Mouse (Mus musculus): ENCODE results near the gene C1ra. TPM values are rescaled to one million over a fixed set of nuclear protein-coding genes. Genes with fewer than 3 reads are reported as not detected.
"Not testable (repeated sequence)": the region's sequence is repeated elsewhere in the genome, so short reads cannot be mapped to it uniquely, and the experiment has no call there.

Gene C1ra
- polyA plus RNA-seq, 1 experiment from 2014 or later = 24.7 TPM

DNA sequence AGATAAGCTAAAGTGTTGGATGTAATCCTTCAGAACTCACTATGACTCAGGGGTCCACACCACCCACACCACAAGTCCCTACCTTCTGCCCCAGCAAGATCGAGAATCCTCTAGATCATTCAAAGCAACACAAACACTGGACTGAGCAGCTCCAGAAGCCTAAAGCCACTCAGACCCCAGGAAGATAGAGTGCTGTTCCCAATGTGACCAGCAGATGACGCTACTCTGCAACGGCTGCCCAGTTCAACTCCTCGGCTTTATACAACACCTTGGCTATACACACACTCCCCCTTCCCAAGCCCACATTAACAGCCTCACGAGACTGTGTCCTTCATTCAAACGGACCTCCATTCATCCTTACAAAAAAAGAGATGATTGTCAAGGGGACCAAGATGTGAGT, 39.4 kb upstream of the C1ra start:
- 32% methylated on average over 6 of the region's 6 CpGs for WGBS
- Histone ChIP-seq H3K36me3 (ENCODE audit: insufficient read depth, low read length) (no peaks in the 10 kb centered on the region), H3K9ac (replicated peaks; ENCODE audit: low read depth) (no peak overlapping the region), H3K27me3 (replicated peaks; ENCODE audit: insufficient read depth, low read length) (no peaks in the 10 kb centered on the region), H3K9me3 (ENCODE audit: low read length) (no peaks in the 10 kb centered on the region), H3K4me3 (ENCODE audit: low read depth, low read length) (no peak overlapping the region), H3K4me1 (ENCODE audit: insufficient read depth, low read depth, low read length) (peaks cover 1% of the 10 kb centered on the region; the same call in 1 of the 2 replicates), H3K27ac (ENCODE audit: low read length) (no peak overlapping the region), H3K4me2 (replicated peaks; ENCODE audit: low read depth, low read length) (no peak overlapping the region)
- DNase-seq (ENCODE audit: low spot score) = peak; percentile 21
- TF ChIP-seq EP300 (IDR thresholded peaks at IDR 0.05) (no peak), CTCF (IDR thresholded peaks at IDR 0.05) (peak; percentile 70)
- no peak for ATAC-seq

DNA sequence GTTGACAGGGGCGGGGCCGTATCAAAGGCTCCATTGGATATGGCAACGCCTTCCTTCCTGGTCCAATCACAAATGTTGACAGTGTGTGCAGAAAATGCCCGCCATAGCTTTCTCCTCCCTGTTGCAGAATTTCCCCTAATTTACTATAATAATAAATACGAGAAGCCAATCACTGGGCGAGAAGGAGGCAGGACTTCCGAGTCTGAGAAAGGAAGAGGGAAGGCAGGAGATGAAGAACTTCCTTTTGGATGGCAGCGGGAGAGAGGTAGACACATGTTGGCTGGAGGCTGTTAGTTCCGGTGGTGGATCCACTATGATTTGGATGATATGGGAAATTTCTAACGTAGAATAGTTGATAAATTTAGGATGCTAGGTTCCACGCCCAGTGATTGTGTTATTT, 37.6 kb upstream of the C1ra start:
- H3K4me3 ChIP-seq (ENCODE audit: low read depth, low read length) = no peak overlapping the region
- no peak overlapping the region for H3K9ac ChIP-seq (replicated peaks; ENCODE audit: low read depth)
- H3K4me1 ChIP-seq (ENCODE audit: insufficient read depth, low read depth, low read length) = peaks cover 2% of the 10 kb centered on the region; the same call in 1 of the 2 replicates
- no peaks in the 10 kb centered on the region for H3K27me3 ChIP-seq (replicated peaks; ENCODE audit: insufficient read depth, low read length)
- H3K27ac ChIP-seq (ENCODE audit: low read length) = no peak overlapping the region
- TF ChIP-seq EP300 (IDR thresholded peaks at IDR 0.05) = no peak
- no peak for TF ChIP-seq CTCF (IDR thresholded peaks at IDR 0.05)
- no peaks in the 10 kb centered on the region for H3K9me3 ChIP-seq (ENCODE audit: low read length)
- WGBS = 76% methylated on average over 11 of the region's 11 CpGs
- no peak overlapping the region for H3K4me2 ChIP-seq (replicated peaks; ENCODE audit: low read depth, low read length)
- DNase-seq (ENCODE audit: low spot score) = no peak
- no peak for ATAC-seq
- no peaks in the 10 kb centered on the region for H3K36me3 ChIP-seq (ENCODE audit: insufficient read depth, low read length)

DNA sequence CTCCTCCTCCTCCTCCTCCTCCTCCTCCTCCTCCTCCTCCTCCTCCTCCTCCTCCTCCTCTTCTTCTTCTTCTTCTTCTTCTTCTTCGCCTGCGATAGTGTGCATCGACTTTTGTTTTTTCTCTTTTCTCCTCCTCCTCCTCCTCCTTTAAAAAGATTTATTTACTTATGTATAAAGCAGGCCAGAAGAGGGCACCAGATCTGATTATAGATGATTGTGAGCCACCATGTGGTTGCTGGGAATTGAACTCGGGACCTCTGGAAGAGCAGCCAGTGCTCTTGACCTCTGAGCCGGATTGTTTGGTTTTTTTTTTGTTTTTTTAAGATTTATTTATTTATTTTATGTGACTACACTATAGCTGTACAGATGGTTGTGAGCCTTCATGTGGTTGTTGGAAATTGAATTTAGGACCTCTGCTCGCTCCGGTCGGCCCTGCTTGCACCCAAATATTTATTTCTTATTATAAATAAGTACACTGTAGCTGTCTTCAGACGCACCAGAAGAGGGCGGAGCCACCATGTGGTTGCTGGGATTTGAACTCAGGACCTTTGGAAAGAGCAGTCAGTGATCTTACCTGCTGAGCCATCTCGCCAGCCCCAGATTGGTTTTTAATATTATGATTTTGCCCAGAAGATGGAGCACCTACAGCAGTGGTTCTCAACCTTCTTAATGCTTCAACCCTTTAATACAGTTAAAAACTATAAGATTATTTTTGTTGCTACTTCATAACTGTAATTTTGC, 36.7 kb upstream of the C1ra start:
- DNase-seq (ENCODE audit: low spot score); ATAC-seq; H3K9me3 ChIP-seq (ENCODE audit: low read length); H3K27ac ChIP-seq (ENCODE audit: low read length); H3K4me3 ChIP-seq (ENCODE audit: low read depth, low read length); H3K4me1 ChIP-seq (ENCODE audit: insufficient read depth, low read depth, low read length); H3K27me3 ChIP-seq (replicated peaks; ENCODE audit: insufficient read depth, low read length); H3K36me3 ChIP-seq (ENCODE audit: insufficient read depth, low read length); H3K9ac ChIP-seq (replicated peaks; ENCODE audit: low read depth); H3K4me2 ChIP-seq (replicated peaks; ENCODE audit: low read depth, low read length): not testable (repeated sequence)
- 82% methylated on average over 8 of the region's 11 CpGs for WGBS

DNA sequence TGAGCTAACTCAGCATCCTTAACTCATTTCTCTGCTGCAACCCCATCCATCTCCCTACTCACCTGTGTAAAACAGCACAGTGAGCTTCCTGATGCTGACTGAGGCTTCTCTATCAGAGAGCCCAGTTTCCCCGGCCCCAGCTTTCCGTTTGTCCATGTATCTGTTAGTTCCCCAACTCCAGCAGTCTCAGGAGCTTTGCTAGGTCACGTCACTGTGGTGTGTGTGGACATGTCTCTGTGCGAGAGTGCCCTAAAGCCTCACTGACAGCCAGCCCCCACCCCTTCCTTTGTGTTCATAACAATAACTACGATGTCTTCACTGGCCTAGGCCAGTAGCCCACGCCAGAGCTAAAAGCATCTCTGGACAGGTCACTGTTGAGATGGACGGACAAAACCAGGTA, 36.0 kb upstream of the C1ra start:
- TF ChIP-seq CTCF (IDR thresholded peaks at IDR 0.05) = no peak
- TF ChIP-seq EP300 (IDR thresholded peaks at IDR 0.05) = no peak
- ATAC-seq = no peak

DNA sequence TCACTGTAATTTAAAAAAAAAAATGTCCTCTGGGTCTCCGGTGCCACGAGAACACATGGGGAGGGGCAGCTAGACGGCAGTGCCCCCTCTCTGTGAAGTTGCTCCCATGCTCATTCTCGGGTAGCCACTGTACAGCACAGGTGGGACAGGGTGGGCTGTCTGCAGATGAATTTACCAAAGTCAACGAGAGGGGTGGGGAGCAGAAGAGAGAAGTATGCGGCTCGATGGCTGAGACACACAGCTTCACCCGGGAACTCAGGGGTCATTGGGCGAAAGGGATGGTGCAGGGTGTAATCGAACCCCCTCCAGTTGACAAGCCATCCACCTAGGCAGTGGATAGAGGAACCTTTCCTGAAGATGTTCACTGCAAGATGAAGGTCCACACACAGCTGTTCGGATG, 35.4 kb upstream of the C1ra start:
- TF ChIP-seq CTCF (IDR thresholded peaks at IDR 0.05) = no peak
- H3K4me3 ChIP-seq (ENCODE audit: low read depth, low read length) = no peak overlapping the region
- H3K9ac ChIP-seq (replicated peaks; ENCODE audit: low read depth) = no peak overlapping the region
- peaks cover 2% of the 10 kb centered on the region; the same call in 1 of the 2 replicates for H3K4me1 ChIP-seq (ENCODE audit: insufficient read depth, low read depth, low read length)
- H3K4me2 ChIP-seq (replicated peaks; ENCODE audit: low read depth, low read length) = no peak overlapping the region
- no peaks in the 10 kb centered on the region for H3K36me3 ChIP-seq (ENCODE audit: insufficient read depth, low read length)
- no peak overlapping the region for H3K27ac ChIP-seq (ENCODE audit: low read length)
- no peaks in the 10 kb centered on the region for H3K27me3 ChIP-seq (replicated peaks; ENCODE audit: insufficient read depth, low read length)
- 76% methylated on average over 11 of the region's 11 CpGs for WGBS
- no peaks in the 10 kb centered on the region for H3K9me3 ChIP-seq (ENCODE audit: low read length)
- no peak for DNase-seq (ENCODE audit: low spot score)
- no peak for ATAC-seq

More for the DNA sequence above, 36.0 kb upstream of the C1ra start:
- 79% methylated on average over 7 of the region's 7 CpGs for WGBS
- Histone ChIP-seq H3K27me3 (replicated peaks; ENCODE audit: insufficient read depth, low read length) (no peaks in the 10 kb centered on the region), H3K27ac (ENCODE audit: low read length) (no peak overlapping the region), H3K4me2 (replicated peaks; ENCODE audit: low read depth, low read length) (no peak overlapping the region), H3K9me3 (ENCODE audit: low read length) (no peaks in the 10 kb centered on the region), H3K4me1 (ENCODE audit: insufficient read depth, low read depth, low read length) (peaks cover 2% of the 10 kb centered on the region; the same call in 1 of the 2 replicates), H3K4me3 (ENCODE audit: low read depth, low read length) (no peak overlapping the region), H3K9ac (replicated peaks; ENCODE audit: low read depth) (no peak overlapping the region), H3K36me3 (ENCODE audit: insufficient read depth, low read length) (no peaks in the 10 kb centered on the region)
- DNase-seq (ENCODE audit: low spot score) = no peak

DNA sequence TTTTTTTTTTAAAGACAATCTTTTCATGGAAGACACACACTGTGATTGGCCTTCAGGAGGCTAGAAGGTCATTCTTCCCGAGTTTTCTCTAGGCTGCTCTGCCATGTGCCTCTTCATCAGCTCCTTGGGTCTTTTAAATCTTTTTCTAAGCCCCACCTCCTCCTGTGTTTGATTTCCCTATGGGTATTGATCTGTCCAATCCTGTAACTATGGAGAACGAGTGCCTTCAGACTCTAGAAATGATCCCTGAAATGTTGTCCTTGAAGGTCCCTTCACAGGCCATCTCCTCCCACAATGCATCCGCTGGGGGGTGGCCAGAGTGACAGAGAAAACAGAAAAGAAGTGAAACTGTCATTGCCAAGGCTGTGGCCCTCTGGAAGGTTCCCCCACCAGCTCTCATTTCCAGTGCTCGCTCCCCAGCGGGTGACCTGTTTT, 35.0 kb upstream of the C1ra start:
- no peaks in the 10 kb centered on the region for H3K36me3 ChIP-seq (ENCODE audit: insufficient read depth, low read length)
- H3K9me3 ChIP-seq (ENCODE audit: low read length) = no peaks in the 10 kb centered on the region
- no peak for ATAC-seq
- H3K4me2 ChIP-seq (replicated peaks; ENCODE audit: low read depth, low read length) = no peak overlapping the region
- no peak overlapping the region for H3K4me3 ChIP-seq (ENCODE audit: low read depth, low read length)
- H3K27me3 ChIP-seq (replicated peaks; ENCODE audit: insufficient read depth, low read length) = no peaks in the 10 kb centered on the region
- H3K4me1 ChIP-seq (ENCODE audit: insufficient read depth, low read depth, low read length) = peaks cover 2% of the 10 kb centered on the region; the same call in 1 of the 2 replicates
- no peak for DNase-seq (ENCODE audit: low spot score)
- TF ChIP-seq EP300 (IDR thresholded peaks at IDR 0.05) (no peak), CTCF (IDR thresholded peaks at IDR 0.05) (no peak)
- no peak overlapping the region for H3K9ac ChIP-seq (replicated peaks; ENCODE audit: low read depth)
- WGBS = 61% methylated on average over 5 of the region's 5 CpGs
- 0 out of 2 replicates have a peak overlapping the region, but pooled peaks have one; percentile 45 for H3K27ac ChIP-seq (ENCODE audit: low read length)

Measured in lung, postnatal 0 days (tissue).